Mouse (Mus musculus): ENCODE measurements at regions not wholly inside any gene's neighbourhood (a gene's known extent, or its start where the extent isn't known, plus 50 kb on each side); places are given as distances from the start of the nearest gene placed in this dataset.

DNA sequence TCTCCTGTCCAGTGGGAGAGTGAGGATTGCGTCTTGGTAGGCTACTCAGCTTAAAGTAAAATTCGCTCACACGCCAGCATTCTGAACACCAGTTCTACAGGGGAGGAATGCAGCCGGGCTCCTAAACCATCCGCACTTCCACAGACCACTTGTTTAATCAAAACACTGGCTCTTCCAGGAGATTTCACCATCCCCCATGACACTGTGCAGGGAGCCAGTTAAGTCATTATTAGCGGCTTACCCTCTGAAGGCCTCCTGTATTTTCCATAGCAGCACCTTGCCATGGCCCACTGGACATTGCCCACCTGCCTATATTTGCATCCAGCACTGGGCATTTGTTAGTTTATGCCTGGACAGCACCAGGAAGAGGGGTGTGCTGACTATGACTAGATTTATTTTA is 355.5 kb downstream of the Cdh26 start:
- TF ChIP-seq EP300 (optimal IDR thresholded peaks at IDR 0.05), result no peak
- no peak for TF ChIP-seq CTCF (IDR thresholded peaks at IDR 0.05; ENCODE audit: low read depth)
- Histone ChIP-seq H3K9me3 (ENCODE audit: control insufficient read depth, low read length) (no peaks in the 10 kb centered on the region), H3K27me3 (ENCODE audit: control insufficient read depth, insufficient read depth, low read length) (no peaks in the 10 kb centered on the region), H3K4me1 (replicated peaks; ENCODE audit: control insufficient read depth, insufficient read depth) (no peaks in the 10 kb centered on the region), H3K27ac (replicated peaks) (no peak overlapping the region), H3K4me3 (ENCODE audit: low read depth, low read length) (no peak overlapping the region), H3K36me3 (ENCODE audit: control insufficient read depth, insufficient read depth, low read length) (no peaks in the 10 kb centered on the region), H3K9ac (ENCODE audit: low read length) (no peak overlapping the region), H3K4me2 (replicated peaks; ENCODE audit: low read depth) (no peak overlapping the region)
- no peak for DNase-seq (ENCODE audit: low spot score)
- no peak for ATAC-seq (ENCODE audit: low FRiP score, low TSS enrichment)
- 29% methylated on average over 6 of the region's 6 CpGs for WGBS

DNA sequence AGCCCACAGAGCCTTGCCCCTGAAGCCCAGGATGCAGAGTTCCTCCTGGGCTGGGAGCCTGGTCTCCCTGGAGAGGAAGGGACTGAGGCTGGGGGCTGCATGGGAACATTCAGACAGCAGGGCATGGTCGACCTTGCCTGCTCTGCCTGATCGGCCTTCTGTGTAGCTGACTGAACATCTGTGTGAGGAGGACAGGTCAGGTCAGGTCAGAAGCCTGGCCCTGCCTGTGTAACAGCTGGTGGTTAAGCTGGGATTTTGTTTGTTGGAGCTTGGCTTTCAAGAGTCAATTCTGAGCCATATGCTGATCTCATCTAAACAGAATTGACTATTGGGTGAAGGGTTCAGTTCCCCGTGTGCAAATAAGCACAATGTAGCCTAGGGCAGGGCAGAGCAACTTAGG is 365.5 kb downstream of the Cdh26 start:
- ATAC-seq (ENCODE audit: low FRiP score, low TSS enrichment) (0 out of 2 replicates have a peak, but pooled peaks have one; percentile 26), DNase-seq (ENCODE audit: low spot score) (no peak)
- Histone ChIP-seq H3K4me1 (replicated peaks; ENCODE audit: control insufficient read depth, insufficient read depth) (no peaks in the 10 kb centered on the region), H3K9ac (ENCODE audit: low read length) (no peak overlapping the region), H3K27ac (replicated peaks) (no peak overlapping the region), H3K36me3 (ENCODE audit: control insufficient read depth, insufficient read depth, low read length) (no peaks in the 10 kb centered on the region), H3K4me3 (ENCODE audit: low read depth, low read length) (no peak overlapping the region), H3K9me3 (ENCODE audit: control insufficient read depth, low read length) (no peaks in the 10 kb centered on the region), H3K4me2 (replicated peaks; ENCODE audit: low read depth) (no peak overlapping the region), H3K27me3 (ENCODE audit: control insufficient read depth, insufficient read depth, low read length) (no peaks in the 10 kb centered on the region)
- TF ChIP-seq EP300 (optimal IDR thresholded peaks at IDR 0.05) (no peak), CTCF (IDR thresholded peaks at IDR 0.05; ENCODE audit: low read depth) (no peak)
- WGBS, result 37% methylated on average over 3 of the region's 3 CpGs

DNA sequence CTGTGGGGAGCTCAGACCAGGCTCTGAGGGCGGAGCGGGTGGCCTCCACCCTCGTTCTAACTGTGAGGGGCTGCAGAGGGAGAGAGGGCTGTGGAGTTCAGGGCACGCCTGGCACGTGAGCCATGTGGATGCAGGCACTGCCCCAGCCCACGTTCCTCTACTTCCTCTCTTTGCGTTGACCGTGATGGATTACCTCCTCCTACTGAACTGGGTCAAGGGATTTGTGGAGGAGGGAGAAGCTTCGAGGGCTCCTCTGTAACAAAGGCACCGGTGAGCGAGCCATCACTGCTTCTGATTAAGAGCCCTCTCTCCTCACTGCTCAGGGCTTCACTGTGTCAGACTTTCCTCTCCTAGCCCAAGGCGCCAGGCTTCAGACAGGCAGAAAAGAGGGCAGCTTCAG is 371.1 kb downstream of the Cdh26 start:
- ATAC-seq (ENCODE audit: low FRiP score, low TSS enrichment) (no peak), DNase-seq (ENCODE audit: low spot score) (no peak)
- no peak overlapping the region for H3K4me2 ChIP-seq (replicated peaks; ENCODE audit: low read depth)
- WGBS, result 23% methylated on average over 12 of the region's 12 CpGs
- TF ChIP-seq CTCF (IDR thresholded peaks at IDR 0.05; ENCODE audit: low read depth), result no peak
- no peaks in the 10 kb centered on the region for H3K27me3 ChIP-seq (ENCODE audit: control insufficient read depth, insufficient read depth, low read length)
- no peak overlapping the region for H3K27ac ChIP-seq (replicated peaks)
- no peaks in the 10 kb centered on the region for H3K9me3 ChIP-seq (ENCODE audit: control insufficient read depth, low read length)
- no peaks in the 10 kb centered on the region for H3K4me1 ChIP-seq (replicated peaks; ENCODE audit: control insufficient read depth, insufficient read depth)
- no peak overlapping the region for H3K4me3 ChIP-seq (ENCODE audit: low read depth, low read length)
- H3K36me3 ChIP-seq (ENCODE audit: control insufficient read depth, insufficient read depth, low read length), result no peaks in the 10 kb centered on the region
- no peak overlapping the region for H3K9ac ChIP-seq (ENCODE audit: low read length)

DNA sequence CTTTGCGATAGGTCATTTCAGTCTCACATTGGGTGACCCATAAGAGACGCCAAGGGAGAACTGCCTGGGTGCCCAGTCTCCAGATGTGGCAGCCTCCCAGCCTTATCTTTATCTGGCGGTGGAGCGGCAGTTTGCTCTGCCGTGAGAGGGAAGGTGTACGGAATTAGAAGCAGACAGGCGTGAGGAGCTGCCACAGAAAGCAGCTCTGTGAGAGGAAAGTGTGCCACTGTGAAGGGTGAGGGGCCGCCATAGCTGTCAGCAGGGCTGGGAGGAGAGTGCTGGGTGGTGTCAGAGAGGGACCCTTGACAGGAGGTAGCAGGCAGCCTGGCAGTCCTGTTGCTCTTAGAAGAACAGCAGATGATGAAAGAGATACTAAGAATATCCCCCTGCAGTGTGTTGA is 375.0 kb downstream of the Cdh26 start:
- Histone ChIP-seq H3K9me3 (ENCODE audit: control insufficient read depth, low read length) (no peaks in the 10 kb centered on the region), H3K4me1 (replicated peaks; ENCODE audit: control insufficient read depth, insufficient read depth) (no peaks in the 10 kb centered on the region), H3K4me3 (ENCODE audit: low read depth, low read length) (no peak overlapping the region), H3K4me2 (replicated peaks; ENCODE audit: low read depth) (no peak overlapping the region), H3K36me3 (ENCODE audit: control insufficient read depth, insufficient read depth, low read length) (no peaks in the 10 kb centered on the region), H3K27ac (replicated peaks) (no peak overlapping the region), H3K27me3 (ENCODE audit: control insufficient read depth, insufficient read depth, low read length) (no peaks in the 10 kb centered on the region), H3K9ac (ENCODE audit: low read length) (no peak overlapping the region)
- WGBS, result 51% methylated on average over 8 of the region's 8 CpGs
- no peak for ATAC-seq (ENCODE audit: low FRiP score, low TSS enrichment)
- no peak for DNase-seq (ENCODE audit: low spot score)
- TF ChIP-seq EP300 (optimal IDR thresholded peaks at IDR 0.05), result no peak
- no peak for TF ChIP-seq CTCF (IDR thresholded peaks at IDR 0.05; ENCODE audit: low read depth)

DNA sequence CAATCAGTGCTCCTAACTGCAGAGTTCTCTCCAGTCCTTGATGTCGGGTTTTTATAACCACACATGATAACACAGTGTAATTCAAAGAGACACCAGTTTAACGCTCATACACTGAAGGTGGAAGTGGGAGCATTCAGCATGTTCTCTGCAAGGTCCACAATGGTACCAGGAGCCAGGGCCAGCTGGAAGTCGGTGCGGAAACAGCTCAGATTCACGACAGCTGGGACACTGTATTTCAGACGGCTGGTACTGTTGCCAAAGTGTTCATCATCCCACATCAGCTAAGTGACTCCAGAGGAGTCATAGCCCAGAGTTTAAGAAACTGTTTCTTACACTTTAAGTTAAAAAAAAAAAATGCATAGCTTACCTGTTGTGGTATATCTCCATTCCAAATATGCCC is 391.2 kb downstream of the Cdh26 start:
- 82% methylated on average over 6 of the region's 6 CpGs for WGBS
- no peak for TF ChIP-seq EP300 (optimal IDR thresholded peaks at IDR 0.05)
- no peak for TF ChIP-seq CTCF (IDR thresholded peaks at IDR 0.05; ENCODE audit: low read depth)
- no peak for DNase-seq (ENCODE audit: low spot score)

DNA sequence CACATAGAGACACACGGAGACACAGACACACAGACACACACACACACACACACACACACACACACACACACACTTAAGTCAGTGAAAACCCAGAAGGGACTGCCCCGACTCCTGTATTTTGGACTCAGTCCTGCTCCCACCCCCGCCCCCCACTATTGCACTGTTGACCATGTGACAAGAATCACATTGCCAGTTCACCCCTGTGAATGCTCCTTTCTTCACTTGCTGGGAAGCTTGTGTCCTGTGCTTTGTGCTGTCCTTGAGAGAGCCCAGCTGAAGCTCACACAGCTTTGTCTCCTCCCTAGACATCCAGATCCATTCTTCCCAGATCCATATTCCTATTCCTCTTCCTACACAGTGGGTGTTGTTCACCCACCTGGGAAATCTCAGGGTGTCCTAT is 400.0 kb downstream of the Cdh26 start:
- Histone ChIP-seq H3K4me2 (replicated peaks; ENCODE audit: low read depth) (no peak overlapping the region), H3K4me1 (replicated peaks; ENCODE audit: control insufficient read depth, insufficient read depth) (no peaks in the 10 kb centered on the region), H3K9ac (ENCODE audit: low read length) (no peak overlapping the region), H3K4me3 (ENCODE audit: low read depth, low read length) (no peak overlapping the region), H3K27me3 (ENCODE audit: control insufficient read depth, insufficient read depth, low read length) (no peaks in the 10 kb centered on the region), H3K27ac (replicated peaks) (no peak overlapping the region), H3K9me3 (ENCODE audit: control insufficient read depth, low read length) (no peaks in the 10 kb centered on the region), H3K36me3 (ENCODE audit: control insufficient read depth, insufficient read depth, low read length) (no peaks in the 10 kb centered on the region)
- ATAC-seq (ENCODE audit: low FRiP score, low TSS enrichment), result no peak
- TF ChIP-seq CTCF (IDR thresholded peaks at IDR 0.05; ENCODE audit: low read depth) (no peak), EP300 (optimal IDR thresholded peaks at IDR 0.05) (no peak)
- 83% methylated on average over 3 of the region's 3 CpGs for WGBS
- no peak for DNase-seq (ENCODE audit: low spot score)

More for the DNA sequence above, 391.2 kb downstream of the Cdh26 start:
- H3K27me3 ChIP-seq (ENCODE audit: control insufficient read depth, insufficient read depth, low read length), result no peaks in the 10 kb centered on the region
- no peaks in the 10 kb centered on the region for H3K9me3 ChIP-seq (ENCODE audit: control insufficient read depth, low read length)
- H3K4me2 ChIP-seq (replicated peaks; ENCODE audit: low read depth), result no peak overlapping the region
- H3K4me3 ChIP-seq (ENCODE audit: low read depth, low read length), result no peak overlapping the region
- ATAC-seq (ENCODE audit: low FRiP score, low TSS enrichment), result no peak
- H3K36me3 ChIP-seq (ENCODE audit: control insufficient read depth, insufficient read depth, low read length), result no peaks in the 10 kb centered on the region
- no peak overlapping the region for H3K27ac ChIP-seq (replicated peaks)
- no peak overlapping the region for H3K9ac ChIP-seq (ENCODE audit: low read length)
- no peaks in the 10 kb centered on the region for H3K4me1 ChIP-seq (replicated peaks; ENCODE audit: control insufficient read depth, insufficient read depth)
